Mouse (Mus musculus): ENCODE measurements around the gene Thnsl1.

GRCm38 (mm10) chr2:21244986-21245385 lies 39.5 kb downstream of the Thnsl1 start:
- no peak for TF ChIP-seq POLR2A (IDR thresholded peaks at IDR 0.05; ENCODE audit: borderline replicate concordance, extremely low read depth, low read depth, low read length)
- TF ChIP-seq CTCF (IDR thresholded peaks at IDR 0.05; ENCODE audit: insufficient read depth, low read length), result no peak

Measured in lung, adult 2 months (tissue).